Mouse (Mus musculus) hindlimb bud, embryonic 11.5 days (tissue): Measurements from ENCODE around the gene Nrtn.

Experiments used
- DNase-seq: peaks from one replicate; pipeline ENCODE4 v3.0.0-alpha.2; 2012; ENCODE audit warnings: low read depth, low spot score; ENCODE audit errors: extremely low spot score

Gene Nrtn

GRCm38 (mm10) chr17:56762769-56763731, 5.7 kb upstream of the Nrtn start:
- DNase-seq, result no peak

- DNase-seq, result no peak
Observed at GRCm38 (mm10) chr17:56761991-56762410, 4.7 kb upstream of the Nrtn start.

GRCm38 (mm10) chr17:56761077-56761476, 3.7 kb upstream of the Nrtn start:
- DNase-seq, result no peak

- no peak for DNase-seq
Observed at GRCm38 (mm10) chr17:56759261-56759660, 1.9 kb upstream of the Nrtn start.

- DNase-seq, result no peak
Observed at GRCm38 (mm10) chr17:56758132-56758531, 802 bp upstream of the Nrtn start.

GRCm38 (mm10) chr17:56756703-56757399, 479 bp downstream of the Nrtn start:
- DNase-seq, result no peak

- no peak for DNase-seq
Observed at GRCm38 (mm10) chr17:56754271-56755185, 2.8 kb downstream of the Nrtn start.

GRCm38 (mm10) chr17:56753452-56753851, 3.9 kb downstream of the Nrtn start:
- no peak for DNase-seq

- DNase-seq, result no peak
Observed at GRCm38 (mm10) chr17:56751404-56752072, 5.8 kb downstream of the Nrtn start.

GRCm38 (mm10) chr17:56744173-56744572, 13.2 kb downstream of the Nrtn start:
- DNase-seq, result no peak

- DNase-seq, result no peak
Observed at GRCm38 (mm10) chr17:56740788-56741160, 16.6 kb downstream of the Nrtn start.

GRCm38 (mm10) chr17:56740118-56740787, 17.1 kb downstream of the Nrtn start:
- DNase-seq, result no peak

- no peak for DNase-seq
Observed at GRCm38 (mm10) chr17:56738221-56738620, 19.1 kb downstream of the Nrtn start.

- no peak for DNase-seq
Observed at GRCm38 (mm10) chr17:56736534-56736933, 20.8 kb downstream of the Nrtn start.

GRCm38 (mm10) chr17:56729656-56730055, 27.7 kb downstream of the Nrtn start:
- DNase-seq, result no peak

- DNase-seq, result no peak
Observed at GRCm38 (mm10) chr17:56729151-56729550, 28.2 kb downstream of the Nrtn start.

- DNase-seq, result no peak
Observed at GRCm38 (mm10) chr17:56728117-56728516, 29.2 kb downstream of the Nrtn start.

GRCm38 (mm10) chr17:56727659-56728058, 29.7 kb downstream of the Nrtn start:
- no peak for DNase-seq

- DNase-seq, result no peak
Observed at GRCm38 (mm10) chr17:56727029-56727649, 30.2 kb downstream of the Nrtn start.
